Mouse (Mus musculus) lung, embryonic 16.5 days (tissue): ENCODE measurements at regions not wholly inside any gene's neighbourhood (a gene's known extent, or its start where the extent isn't known, plus 50 kb on each side); places are given as distances from the start of the nearest gene placed in this dataset.

Source experiments
- ATAC-seq: fragments of 200-750 bp; cut with Nextera tagmentation; 2 replicates; pipeline ENCODE4 v1.8.0; 2017; ENCODE audit warnings: low read depth, mild to moderate bottlenecking, moderate library complexity
- H3K27ac ChIP-seq: fragments of 300-500 bp; sonication (generic); 2 replicates; pipeline ENCODE4 v1.5.1; 2014; ENCODE audit warnings: mild to moderate bottlenecking, control low read depth, low read length
- H3K27me3 ChIP-seq: fragments of 300-500 bp; sonication (generic); 2 replicates; pipeline ENCODE4 v1.6.1; 2014; ENCODE audit warnings: low read depth, low read length, mixed read lengths; ENCODE audit not compliant: control insufficient read depth, insufficient read depth
- H3K36me3 ChIP-seq: fragments of 300-500 bp; sonication (generic); 2 replicates; pipeline ENCODE4 v1.6.1; 2014; ENCODE audit warnings: low read length; ENCODE audit not compliant: control insufficient read depth, insufficient read depth
- H3K4me1 ChIP-seq: fragments of 300-500 bp; sonication (generic); replicated peaks from 2 replicates; pipeline ENCODE4 v1.6.1; 2014; ENCODE audit warnings: low read length, mixed read lengths; ENCODE audit not compliant: control insufficient read depth, insufficient read depth
- H3K4me2 ChIP-seq: fragments of 300-500 bp; sonication (generic); 2 replicates; pipeline ENCODE4 v1.6.1; 2014; ENCODE audit warnings: low read depth, low read length, control low read depth
- H3K4me3 ChIP-seq: fragments of 300-500 bp; sonication (generic); 2 replicates; pipeline ENCODE4 v1.5.1; 2014; ENCODE audit warnings: mild to moderate bottlenecking, low read length, control low read depth
- H3K9ac ChIP-seq: fragments of 300-500 bp; sonication (generic); 2 replicates; pipeline ENCODE4 v1.6.1; 2014; ENCODE audit warnings: low read length, control low read depth
- H3K9me3 ChIP-seq: fragments of 300-500 bp; sonication (generic); 2 replicates; pipeline ENCODE4 v1.6.1; 2016; ENCODE audit warnings: low read length; ENCODE audit not compliant: control insufficient read depth
- WGBS: fragments of 180-500 bp; shearing (Covaris S2); extraction: QIAGEN DNeasy Blood & Tissue Kit; methylation state at CpG from one replicate; pipeline ENCODE4 v1.1.7; 2014; 5-methylcytosine and 5-hydroxymethylcytosine counted together

DNA sequence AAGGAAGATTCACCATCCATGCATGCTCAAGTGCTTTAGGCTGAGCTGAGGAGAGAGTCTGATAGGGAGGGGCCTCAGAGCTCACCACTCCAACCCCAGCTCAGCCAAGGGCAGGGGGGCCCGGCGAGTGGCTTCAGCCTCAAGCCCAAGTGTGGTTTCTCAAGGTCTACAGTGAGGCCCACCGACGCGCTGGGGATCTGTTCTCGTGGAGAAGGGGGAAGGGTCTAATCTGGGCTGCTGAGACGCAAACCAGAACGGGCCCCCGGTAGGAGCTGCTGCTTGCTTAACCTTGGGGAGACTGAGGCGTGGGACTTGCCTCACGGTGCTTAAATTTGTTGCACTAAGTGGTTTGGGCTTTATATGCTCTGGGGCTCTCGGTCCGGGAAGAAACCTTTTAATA, 70.9 kb downstream of the Asb1 start:
- Histone ChIP-seq H3K9me3 (no peaks in the 10 kb centered on the region), H3K4me3 (no peak overlapping the region), H3K4me1 (peaks cover 24% of the 10 kb centered on the region), H3K27ac (peak overlapping the region; percentile 67), H3K27me3 (no peaks in the 10 kb centered on the region), H3K9ac (peak overlapping the region; percentile 35; the same call in 1 of the 2 replicates), H3K4me2 (peak overlapping the region; percentile 32; the same call in 1 of the 2 replicates), H3K36me3 (no peaks in the 10 kb centered on the region)
- 37% methylated on average over 13 of the region's 13 CpGs for WGBS
- peak; percentile 18; the same call in 1 of the 2 replicates for ATAC-seq

- Histone ChIP-seq H3K4me2 (peak overlapping the region; percentile 32), H3K36me3 (no peaks in the 10 kb centered on the region), H3K27ac (peak overlapping the region; percentile 67), H3K4me3 (no peak overlapping the region), H3K4me1 (peaks cover 24% of the 10 kb centered on the region), H3K9me3 (no peaks in the 10 kb centered on the region), H3K9ac (peak overlapping the region; percentile 35; the same call in 1 of the 2 replicates), H3K27me3 (no peaks in the 10 kb centered on the region)
- peak; percentile 67 for ATAC-seq
- 31% methylated on average over 16 of the region's 16 CpGs for WGBS
These were observed 71.3 kb downstream of the Asb1 start for GRCm38 (mm10) chr1:91611694-91612093.

DNA sequence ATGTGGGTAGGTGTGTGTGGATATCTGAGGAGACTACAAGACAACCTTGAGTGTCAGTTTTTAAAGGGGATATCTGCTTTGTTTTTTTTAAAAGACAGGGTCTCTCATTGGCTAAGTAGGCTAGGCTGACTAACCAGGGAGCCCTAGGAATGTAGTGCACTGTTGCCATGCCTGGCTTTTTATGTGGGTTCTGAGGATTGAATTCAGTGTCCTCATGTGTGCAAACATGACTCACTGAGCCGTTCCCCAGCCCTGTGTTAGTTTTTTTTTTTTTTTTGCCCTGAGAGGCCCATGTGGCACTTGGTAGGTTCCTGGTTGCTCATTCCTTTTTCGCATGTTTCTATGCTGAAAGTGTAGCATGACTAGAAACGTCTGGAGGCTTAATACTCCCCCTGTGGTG, 72.6 kb downstream of the Asb1 start:
- H3K27ac ChIP-seq, result peak overlapping the region; percentile 41; the same call in 1 of the 2 replicates

GRCm38 (mm10) chr1:91615396-91615795, 75.1 kb downstream of the Asb1 start:
- WGBS, result 51% methylated on average over 5 of the region's 5 CpGs
- H3K36me3 ChIP-seq, result no peaks in the 10 kb centered on the region

More for the DNA sequence above, 72.6 kb downstream of the Asb1 start:
- Histone ChIP-seq H3K4me1 (peaks cover 24% of the 10 kb centered on the region), H3K9me3 (no peaks in the 10 kb centered on the region), H3K9ac (no peak overlapping the region), H3K4me3 (no peak overlapping the region), H3K36me3 (no peaks in the 10 kb centered on the region), H3K27me3 (no peaks in the 10 kb centered on the region), H3K4me2 (no peak overlapping the region)
- 35% methylated on average over 3 of the region's 3 CpGs for WGBS
- ATAC-seq, result peak; percentile 46; the same call in 1 of the 2 replicates

DNA sequence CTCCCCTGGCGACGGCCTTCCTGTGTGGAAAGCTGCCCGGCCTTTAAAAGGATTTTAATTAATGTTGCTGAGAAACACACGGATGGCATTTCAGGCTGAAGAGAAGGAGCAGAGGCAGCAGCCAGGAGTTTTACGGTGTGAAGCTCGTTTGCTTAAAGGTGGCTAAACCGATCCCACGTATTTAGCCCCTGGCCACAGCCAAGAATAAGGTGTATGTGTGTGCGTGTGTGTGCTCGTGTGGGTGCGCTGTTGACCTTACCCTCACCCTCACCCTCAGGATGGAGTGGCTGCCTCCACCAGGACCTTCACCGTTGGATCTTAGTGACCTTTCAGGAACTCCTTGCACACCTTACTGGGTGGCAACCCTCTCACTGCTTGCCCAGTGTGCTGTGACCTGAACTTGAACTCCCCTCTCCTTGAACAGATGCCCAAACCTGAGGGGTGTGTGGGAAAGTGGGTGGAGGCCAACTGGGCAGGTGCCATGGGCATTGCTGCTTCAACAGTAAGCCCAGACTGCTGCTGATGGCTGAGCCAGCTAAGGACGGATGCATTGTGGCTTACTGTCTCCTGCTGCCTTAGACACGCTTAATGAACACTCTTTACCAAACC, 78.3 kb downstream of the Asb1 start:
- no peaks in the 10 kb centered on the region for H3K27me3 ChIP-seq
- no peaks in the 10 kb centered on the region for H3K36me3 ChIP-seq
- 0 out of 2 replicates have a peak, but pooled peaks have one; percentile 18 for ATAC-seq
- no peak overlapping the region for H3K9ac ChIP-seq
- peaks cover 7% of the 10 kb centered on the region for H3K4me1 ChIP-seq
- H3K4me2 ChIP-seq, result no peak overlapping the region
- H3K27ac ChIP-seq, result peak overlapping the region; percentile 52; the same call in 1 of the 2 replicates
- no peak overlapping the region for H3K4me3 ChIP-seq
- no peaks in the 10 kb centered on the region for H3K9me3 ChIP-seq
- 64% methylated on average over 14 of the region's 14 CpGs for WGBS

More at GRCm38 (mm10) chr1:91615396-91615795, 75.1 kb downstream of the Asb1 start:
- H3K9ac ChIP-seq, result no peak overlapping the region
- H3K4me3 ChIP-seq, result no peak overlapping the region
- no peak for ATAC-seq
- H3K4me1 ChIP-seq, result peaks cover 29% of the 10 kb centered on the region
- H3K9me3 ChIP-seq, result no peaks in the 10 kb centered on the region
- no peak overlapping the region for H3K4me2 ChIP-seq
- no peaks in the 10 kb centered on the region for H3K27me3 ChIP-seq
- no peak overlapping the region for H3K27ac ChIP-seq

- H3K36me3 ChIP-seq, result no peaks in the 10 kb centered on the region
- no peak for ATAC-seq
- no peaks in the 10 kb centered on the region for H3K27me3 ChIP-seq
- H3K27ac ChIP-seq, result no peak overlapping the region
- H3K9ac ChIP-seq, result no peak overlapping the region
- H3K4me3 ChIP-seq, result no peak overlapping the region
- H3K4me1 ChIP-seq, result peaks cover 8% of the 10 kb centered on the region
- H3K9me3 ChIP-seq, result no peaks in the 10 kb centered on the region
- 58% methylated on average over 5 of the region's 5 CpGs for whole genome bisulfite sequencing
- no peak overlapping the region for H3K4me2 ChIP-seq
These were observed 80.8 kb downstream of the Asb1 start for GRCm38 (mm10) chr1:91621141-91621540.

- H3K4me1 ChIP-seq, result peaks cover 8% of the 10 kb centered on the region
- no peak overlapping the region for H3K4me3 ChIP-seq
- H3K9ac ChIP-seq, result no peak overlapping the region
- no peaks in the 10 kb centered on the region for H3K9me3 ChIP-seq
- H3K36me3 ChIP-seq, result no peaks in the 10 kb centered on the region
- H3K4me2 ChIP-seq, result no peak overlapping the region
- H3K27me3 ChIP-seq, result no peaks in the 10 kb centered on the region
- WGBS, result 77% methylated on average over 5 of the region's 5 CpGs
- no peak overlapping the region for H3K27ac ChIP-seq
- no peak for ATAC-seq
These were observed 82.5 kb downstream of the Asb1 start for GRCm38 (mm10) chr1:91622874-91623273.

DNA sequence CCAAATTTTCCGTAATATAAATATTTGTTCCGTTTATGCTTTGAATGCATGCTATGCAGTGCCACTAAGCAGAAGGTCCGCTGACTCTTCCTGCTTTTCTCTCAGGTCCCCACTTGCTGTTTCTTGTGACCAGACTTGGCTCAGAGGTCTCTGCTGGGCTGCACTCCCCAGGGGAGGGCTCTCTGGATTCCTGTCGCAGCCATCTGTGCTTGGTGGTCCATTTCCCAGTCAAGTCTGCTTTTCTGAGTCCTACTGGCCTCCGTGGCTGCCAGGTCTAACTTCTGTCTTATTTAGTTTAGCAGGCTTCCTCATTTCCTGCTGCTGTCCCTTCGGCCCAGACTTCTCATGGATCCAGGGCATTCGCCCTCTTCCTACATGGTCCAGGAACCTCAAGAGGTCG, 83.7 kb downstream of the Asb1 start:
- Histone ChIP-seq H3K9me3 (no peaks in the 10 kb centered on the region), H3K36me3 (no peaks in the 10 kb centered on the region), H3K27ac (no peak overlapping the region), H3K4me1 (peaks cover 3% of the 10 kb centered on the region), H3K4me2 (no peak overlapping the region), H3K4me3 (no peak overlapping the region), H3K9ac (0 out of 2 replicates have a peak overlapping the region, but pooled peaks have one; percentile 9), H3K27me3 (no peaks in the 10 kb centered on the region)
- WGBS, result 38% methylated on average over 8 of the region's 8 CpGs
- no peak for ATAC-seq

- 0 out of 2 replicates have a peak, but pooled peaks cover 2% of the 10 kb centered on the region for H3K4me1 ChIP-seq
- no peaks in the 10 kb centered on the region for H3K36me3 ChIP-seq
- 62% methylated on average over 11 of the region's 11 CpGs for WGBS
These were observed 84.4 kb downstream of the Asb1 start for GRCm38 (mm10) chr1:91624531-91625300.

More at GRCm38 (mm10) chr1:91624531-91625300, 84.4 kb downstream of the Asb1 start:
- H3K4me2 ChIP-seq, result no peak overlapping the region
- H3K27ac ChIP-seq, result no peak overlapping the region
- H3K9me3 ChIP-seq, result no peaks in the 10 kb centered on the region
- no peak for ATAC-seq
- no peak overlapping the region for H3K9ac ChIP-seq
- no peaks in the 10 kb centered on the region for H3K27me3 ChIP-seq
- H3K4me3 ChIP-seq, result no peak overlapping the region
